Mouse (Mus musculus) kidney, embryonic 14.5 days (tissue): ENCODE data around the gene Fap. TPM values are rescaled to one million over a fixed set of nuclear protein-coding genes. Genes with fewer than 3 reads are reported as not detected.

ENCODE experiments used
- ATAC-seq: fragments of 200-750 bp; cut with Nextera tagmentation; 2 replicates; pipeline ENCODE4 v1.8.0; 2017; ENCODE audit warnings: moderate number of reproducible peaks, mild to moderate bottlenecking, moderate TSS enrichment, moderate library complexity; ENCODE audit not compliant: low FRiP score, low TSS enrichment
- H3K27ac ChIP-seq: fragments of 300-500 bp; sonication (generic); 2 replicates; pipeline ENCODE4 v1.5.1; 2014; ENCODE audit warnings: low read depth, mild to moderate bottlenecking, low read length, moderate library complexity, mixed read lengths
- H3K27me3 ChIP-seq: fragments of 300-500 bp; sonication (generic); 2 replicates; pipeline ENCODE4 v1.6.1; 2014; ENCODE audit warnings: mild to moderate bottlenecking, low read length; ENCODE audit not compliant: control insufficient read depth, insufficient read depth
- H3K36me3 ChIP-seq: fragments of 300-500 bp; sonication (generic); 2 replicates; pipeline ENCODE4 v1.6.1; 2014; ENCODE audit warnings: low read length, mixed read lengths; ENCODE audit not compliant: control insufficient read depth, insufficient read depth
- H3K4me1 ChIP-seq: fragments of 300-500 bp; sonication (generic); 2 replicates; pipeline ENCODE4 v1.6.1; 2014; ENCODE audit warnings: low read length, mixed read lengths; ENCODE audit not compliant: control insufficient read depth, insufficient read depth
- H3K4me2 ChIP-seq: fragments of 300-500 bp; sonication (generic); replicated peaks from 2 replicates; pipeline ENCODE4 v1.6.1; 2014; ENCODE audit warnings: low read depth, mild to moderate bottlenecking, low read length
- H3K4me3 ChIP-seq: fragments of 300-500 bp; sonication (generic); 2 replicates; pipeline ENCODE4 v1.5.1; 2014; ENCODE audit warnings: mild to moderate bottlenecking, low read length
- H3K9ac ChIP-seq: fragments of 300-500 bp; sonication (generic); 2 replicates; pipeline ENCODE4 v1.6.1; 2014; ENCODE audit warnings: low read depth, mild to moderate bottlenecking, low read length, moderate library complexity
- H3K9me3 ChIP-seq: fragments of 300-500 bp; sonication (generic); 2 replicates; pipeline ENCODE4 v1.6.1; 2016; ENCODE audit warnings: low read length; ENCODE audit not compliant: control insufficient read depth
- WGBS: fragments of 180-500 bp; shearing (Covaris S2); extraction: QIAGEN DNeasy Blood & Tissue Kit; methylation state at CpG from one replicate; pipeline ENCODE4 v1.1.7; 2014; 5-methylcytosine and 5-hydroxymethylcytosine counted together
- polyA plus RNA-seq: library from polyadenylated mRNA; unstranded; fragments of >200 nt; fragmentation: Nextera tagmentation; extraction: Ambion mirVana; gene quantifications from 2 replicates; pipeline ENCODE4 v1.2.1, GENCODE M21; 2014

Gene Fap
- polyA plus RNA-seq, 1 experiment from 2014 or later = 4.8 TPM

DNA sequence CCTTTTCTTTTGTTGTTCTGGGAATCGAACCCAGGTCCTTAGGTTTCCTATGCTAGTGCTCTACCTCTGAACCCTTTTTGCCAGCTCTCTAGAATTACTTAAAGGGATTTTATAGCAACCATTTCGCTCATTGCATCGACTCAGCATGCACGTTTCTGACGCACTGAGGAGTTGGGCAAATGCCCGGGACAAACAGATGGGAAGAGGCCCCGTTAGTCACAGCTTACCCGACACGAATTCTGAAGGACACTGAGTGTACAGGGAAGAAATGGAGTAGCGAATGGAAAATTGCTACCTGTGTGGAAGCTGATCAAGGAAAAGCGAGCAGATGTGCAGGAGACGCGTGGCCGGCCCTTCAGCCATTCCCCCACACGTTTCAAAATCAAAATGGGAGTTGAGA, 60.4 kb downstream of the Fap start:
- H3K4me3 ChIP-seq = no peak overlapping the region
- no peaks in the 10 kb centered on the region for H3K9me3 ChIP-seq
- no peak for ATAC-seq
- no peak overlapping the region for H3K27ac ChIP-seq
- no peaks in the 10 kb centered on the region for H3K4me1 ChIP-seq
- H3K4me2 ChIP-seq = no peak overlapping the region
- H3K27me3 ChIP-seq = no peaks in the 10 kb centered on the region
- H3K9ac ChIP-seq = no peak overlapping the region
- no peaks in the 10 kb centered on the region for H3K36me3 ChIP-seq
- WGBS = 88% methylated on average over 15 of the region's 15 CpGs

DNA sequence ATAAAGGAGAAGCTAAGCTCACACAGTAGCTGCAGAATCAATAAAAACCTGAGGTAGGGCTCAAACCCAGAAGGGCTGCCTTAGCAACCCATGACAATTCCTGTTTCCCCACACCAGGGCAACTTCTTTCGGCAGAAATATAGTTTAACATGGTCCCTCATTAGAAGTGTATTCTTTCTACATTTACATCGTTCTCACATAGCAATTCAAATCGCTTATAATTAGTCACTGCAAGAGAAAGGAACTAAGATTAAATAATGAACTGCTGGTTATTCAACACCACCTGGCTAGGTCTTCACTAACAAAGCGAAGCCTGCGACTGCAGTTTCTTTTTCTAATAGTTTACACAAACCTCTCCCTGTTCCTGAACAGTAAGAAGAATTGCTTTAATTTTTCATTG, 66.7 kb downstream of the Fap start:
- Histone ChIP-seq H3K9me3 (no peaks in the 10 kb centered on the region), H3K4me2 (no peak overlapping the region), H3K9ac (no peak overlapping the region), H3K27me3 (no peaks in the 10 kb centered on the region), H3K4me1 (no peaks in the 10 kb centered on the region), H3K4me3 (no peak overlapping the region), H3K36me3 (no peaks in the 10 kb centered on the region), H3K27ac (no peak overlapping the region)
- 90% methylated on average over 5 of the region's 5 CpGs for WGBS
- no peak for ATAC-seq

DNA sequence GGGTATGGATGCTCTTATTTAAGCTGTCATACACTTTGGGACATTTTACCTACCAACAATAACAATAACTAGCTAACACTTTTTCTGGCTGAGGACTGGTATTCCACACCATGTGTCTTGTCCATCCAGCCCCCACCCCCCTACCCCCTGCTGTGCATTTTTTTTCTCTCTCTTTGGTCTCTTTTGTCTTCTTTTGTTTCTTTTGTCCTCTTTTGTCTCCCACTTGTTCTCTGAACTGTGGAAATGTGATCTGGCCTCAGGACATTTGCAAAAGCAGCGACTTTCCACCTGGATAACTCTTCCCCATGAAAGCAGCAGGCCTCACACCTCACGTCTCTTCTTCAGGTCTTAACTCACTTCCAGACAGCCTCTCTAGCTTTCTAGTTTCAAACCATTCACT, 67.4 kb downstream of the Fap start:
- Histone ChIP-seq H3K36me3 (no peaks in the 10 kb centered on the region), H3K9ac (no peak overlapping the region)
- WGBS = 49% methylated on average over 2 of the region's 2 CpGs

DNA sequence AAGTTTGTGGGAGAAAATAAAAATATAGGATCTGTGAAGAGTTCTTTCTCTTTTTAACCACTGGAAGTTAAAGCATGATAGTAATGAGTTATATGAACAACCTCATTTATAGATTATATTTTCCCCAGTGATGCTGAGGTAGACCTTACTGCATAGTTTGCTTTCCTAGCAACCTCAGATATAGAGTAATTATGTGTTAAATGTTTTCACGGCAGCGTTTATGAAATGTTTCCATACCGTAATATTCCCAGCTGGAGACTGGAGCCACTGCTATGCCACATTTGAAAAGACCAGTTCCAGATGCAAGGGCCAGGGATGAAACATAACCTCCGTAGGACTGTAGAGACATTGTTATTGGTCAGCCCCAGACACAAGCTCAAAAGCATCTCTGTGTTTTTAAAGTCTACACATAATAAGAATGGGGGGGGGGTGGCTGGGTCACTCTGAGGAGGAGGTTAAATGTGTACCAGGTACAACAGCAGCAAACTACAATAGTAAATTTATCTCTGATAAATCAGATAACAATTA, 69.5 kb downstream of the Fap start:
- no peaks in the 10 kb centered on the region for H3K27me3 ChIP-seq
- no peaks in the 10 kb centered on the region for H3K9me3 ChIP-seq
- H3K4me3 ChIP-seq = no peak overlapping the region
- no peak for ATAC-seq
- no peak overlapping the region for H3K27ac ChIP-seq
- H3K4me2 ChIP-seq = no peak overlapping the region
- no peaks in the 10 kb centered on the region for H3K4me1 ChIP-seq
- H3K36me3 ChIP-seq = no peaks in the 10 kb centered on the region
- 86% methylated on average over 4 of the region's 4 CpGs for WGBS
- no peak overlapping the region for H3K9ac ChIP-seq

More for the DNA sequence above, 67.4 kb downstream of the Fap start:
- Histone ChIP-seq H3K27ac (no peak overlapping the region), H3K4me2 (no peak overlapping the region), H3K4me3 (no peak overlapping the region), H3K27me3 (no peaks in the 10 kb centered on the region), H3K4me1 (no peaks in the 10 kb centered on the region), H3K9me3 (no peaks in the 10 kb centered on the region)
- ATAC-seq = no peak

DNA sequence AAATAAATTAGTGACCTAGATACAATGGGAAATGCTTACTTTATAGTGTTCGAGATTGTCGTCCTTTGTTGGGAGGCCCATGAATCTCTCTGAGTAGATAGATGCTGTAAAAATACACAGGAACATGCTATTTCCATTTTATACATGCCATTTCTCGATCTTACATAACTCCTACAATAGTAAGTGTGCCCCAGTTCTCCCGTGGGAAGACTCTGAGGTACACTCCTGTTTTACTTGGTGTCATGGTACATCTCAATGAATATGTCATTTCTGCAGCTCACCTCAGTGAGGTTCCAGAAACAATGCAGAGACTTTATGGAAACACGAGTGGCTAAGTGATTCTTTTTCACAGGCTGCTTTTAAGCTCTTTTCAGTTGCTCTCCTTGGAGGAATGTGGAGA, 70.5 kb downstream of the Fap start:
- no peaks in the 10 kb centered on the region for H3K27me3 ChIP-seq
- no peaks in the 10 kb centered on the region for H3K36me3 ChIP-seq
- no peak overlapping the region for H3K9ac ChIP-seq
- no peak overlapping the region for H3K27ac ChIP-seq
- no peak overlapping the region for H3K4me2 ChIP-seq
- 81% methylated on average over 5 of the region's 5 CpGs for WGBS
- ATAC-seq = no peak
- H3K9me3 ChIP-seq = no peaks in the 10 kb centered on the region
- no peaks in the 10 kb centered on the region for H3K4me1 ChIP-seq
- no peak overlapping the region for H3K4me3 ChIP-seq

DNA sequence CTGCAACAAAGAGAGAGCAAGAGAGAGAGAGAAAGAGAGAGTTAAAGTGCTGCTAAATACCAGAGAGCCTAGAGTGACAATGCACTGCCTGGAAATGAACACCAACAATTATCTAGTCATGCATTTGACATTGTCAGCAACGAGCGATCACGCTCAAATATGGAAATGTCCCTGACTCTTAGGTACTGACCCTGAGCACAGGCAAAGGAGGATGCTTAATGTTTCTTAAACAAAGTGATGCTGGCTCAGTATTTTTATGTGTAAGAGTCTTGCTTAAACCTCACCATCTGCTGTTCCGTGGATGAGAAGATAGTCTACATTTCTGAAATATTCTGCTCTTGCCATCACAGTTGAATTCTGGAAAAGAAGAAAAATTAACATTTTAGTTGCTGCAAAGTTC, 71.4 kb downstream of the Fap start:
- Histone ChIP-seq H3K27ac (no peak overlapping the region), H3K4me2 (no peak overlapping the region), H3K4me1 (no peaks in the 10 kb centered on the region), H3K27me3 (no peaks in the 10 kb centered on the region), H3K9ac (no peak overlapping the region), H3K36me3 (no peaks in the 10 kb centered on the region), H3K4me3 (no peak overlapping the region), H3K9me3 (no peaks in the 10 kb centered on the region)
- no peak for ATAC-seq
- 88% methylated on average over 4 of the region's 4 CpGs for WGBS

DNA sequence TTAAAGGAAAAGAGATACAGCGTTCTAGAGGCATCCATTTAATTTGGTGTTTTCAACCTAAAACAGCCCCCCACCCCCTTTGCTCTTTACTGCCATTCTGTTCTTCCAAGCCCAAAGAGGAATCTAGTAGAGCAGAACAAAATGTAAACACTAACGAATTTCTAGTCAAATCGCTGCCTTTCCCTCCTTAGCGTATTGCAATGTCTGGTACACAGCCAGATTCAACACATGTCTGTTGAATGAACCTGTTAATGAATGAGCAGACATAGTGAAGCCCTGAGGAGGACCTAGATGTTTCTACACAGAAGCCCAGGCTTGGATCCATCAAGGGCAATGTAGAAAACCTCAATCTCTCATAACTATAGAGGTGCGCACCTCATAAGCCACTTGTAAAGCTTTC, 75.1 kb downstream of the Fap start:
- 86% methylated on average over 5 of the region's 5 CpGs for WGBS
- Histone ChIP-seq H3K9me3 (no peaks in the 10 kb centered on the region), H3K27ac (no peak overlapping the region), H3K9ac (no peak overlapping the region), H3K4me3 (no peak overlapping the region), H3K4me1 (no peaks in the 10 kb centered on the region), H3K4me2 (no peak overlapping the region), H3K36me3 (no peaks in the 10 kb centered on the region), H3K27me3 (no peaks in the 10 kb centered on the region)
- ATAC-seq = no peak

DNA sequence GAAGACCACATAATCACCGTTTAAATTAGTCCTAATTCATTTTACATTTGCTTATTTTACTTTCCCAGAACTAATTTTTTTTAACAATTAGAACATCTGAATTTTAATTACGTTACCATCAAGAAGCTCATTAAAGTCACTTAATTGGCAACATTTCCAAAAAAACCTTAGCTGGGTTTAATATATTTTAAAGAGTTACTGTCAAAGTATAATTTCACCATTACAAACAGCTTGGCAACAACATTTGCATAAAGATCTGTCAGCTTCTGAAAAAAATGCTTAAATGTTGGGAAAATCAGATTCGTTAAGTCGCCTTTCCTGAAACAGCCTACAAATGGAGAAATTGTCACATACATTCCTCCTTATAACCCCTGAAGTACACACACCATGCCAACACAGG, 75.8 kb downstream of the Fap start:
- H3K9ac ChIP-seq = no peak overlapping the region
- H3K4me2 ChIP-seq = no peak overlapping the region
- no peak for ATAC-seq
- H3K27me3 ChIP-seq = no peaks in the 10 kb centered on the region
- H3K36me3 ChIP-seq = no peaks in the 10 kb centered on the region
- 90% methylated on average over 4 of the region's 4 CpGs for WGBS
- no peak overlapping the region for H3K4me3 ChIP-seq
- H3K27ac ChIP-seq = no peak overlapping the region
- H3K9me3 ChIP-seq = no peaks in the 10 kb centered on the region
- H3K4me1 ChIP-seq = no peaks in the 10 kb centered on the region

DNA sequence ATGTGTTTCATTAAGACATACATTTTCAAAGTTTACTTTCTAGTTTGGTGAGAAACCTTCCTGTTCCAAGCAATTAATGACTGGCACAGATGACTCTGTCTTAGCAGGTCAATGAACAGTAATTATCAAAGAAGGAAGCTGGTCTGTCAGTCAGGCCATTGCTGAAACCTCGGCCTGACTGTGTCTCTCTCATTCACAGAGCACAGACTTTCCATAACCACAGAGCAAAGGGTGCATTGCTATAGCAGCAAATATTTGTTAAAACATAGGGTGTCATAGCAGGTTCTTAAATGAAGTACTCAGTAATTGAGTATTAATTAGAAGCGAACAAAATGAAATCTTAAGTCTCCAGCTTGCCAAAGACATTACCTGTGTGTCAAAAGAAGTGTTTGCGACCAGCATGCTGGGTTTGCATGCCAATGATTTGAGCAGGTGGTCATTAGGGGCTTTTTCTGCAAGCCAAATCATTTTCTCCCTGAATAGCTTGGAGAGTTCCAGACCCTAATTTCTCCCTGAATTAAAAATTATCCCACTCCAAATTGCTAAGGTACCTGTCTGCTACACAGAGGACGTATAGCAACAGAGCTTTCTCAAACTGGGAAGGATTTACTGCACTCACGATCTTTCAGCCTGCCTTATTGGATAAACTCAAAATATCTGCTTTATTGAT, 76.4 kb downstream of the Fap start:
- Histone ChIP-seq H3K27me3 (no peaks in the 10 kb centered on the region), H3K4me1 (no peaks in the 10 kb centered on the region), H3K27ac (no peak overlapping the region), H3K4me2 (no peak overlapping the region), H3K9me3 (no peaks in the 10 kb centered on the region), H3K4me3 (no peak overlapping the region), H3K36me3 (no peaks in the 10 kb centered on the region), H3K9ac (no peak overlapping the region)
- 79% methylated on average over 5 of the region's 5 CpGs for WGBS
- no peak for ATAC-seq
